Mouse (Mus musculus) intestine, embryonic 14.5 days (tissue): ENCODE data around the gene Rad51c. TPM values are rescaled to one million over a fixed set of nuclear protein-coding genes. Genes with fewer than 3 reads are reported as not detected.
"Not testable (repeated sequence)": the region's sequence is repeated elsewhere in the genome, so short reads cannot be mapped to it uniquely, and the experiment has no call there.

ENCODE experiments used
- ATAC-seq: fragments of 200-750 bp; cut with Nextera tagmentation; replicated peaks from 2 replicates; pipeline ENCODE4 v1.8.0; 2017; ENCODE audit warnings: low read depth, moderate number of reproducible peaks, moderate TSS enrichment, moderate library complexity; ENCODE audit not compliant: low FRiP score, low TSS enrichment
- DNase-seq: peaks from one replicate; pipeline ENCODE4 v3.0.0-alpha.2; 2018; ENCODE audit warnings: low spot score
- H3K27ac ChIP-seq: fragments of 300-500 bp; sonication (generic); 2 replicates; pipeline ENCODE4 v1.5.1; 2014; ENCODE audit warnings: low read depth, mild to moderate bottlenecking, control low read depth
- H3K27me3 ChIP-seq: fragments of 300-500 bp; sonication (generic); replicated peaks from 2 replicates; pipeline ENCODE4 v1.6.1; 2014; ENCODE audit warnings: low read length, control low read depth; ENCODE audit not compliant: control insufficient read depth, insufficient read depth
- H3K36me3 ChIP-seq: fragments of 300-500 bp; sonication (generic); 2 replicates; pipeline ENCODE4 v1.6.1; 2014; ENCODE audit warnings: low read length, control low read depth; ENCODE audit not compliant: control insufficient read depth, insufficient read depth
- H3K4me1 ChIP-seq: fragments of 300-500 bp; sonication (generic); replicated peaks from 2 replicates; pipeline ENCODE4 v1.6.1; 2014; ENCODE audit warnings: low read length, control low read depth, mixed read lengths; ENCODE audit not compliant: control insufficient read depth, insufficient read depth
- H3K4me2 ChIP-seq: fragments of 300-500 bp; sonication (generic); 2 replicates; pipeline ENCODE4 v1.6.1; 2014; ENCODE audit warnings: low read length
- H3K4me3 ChIP-seq: fragments of 300-500 bp; sonication (generic); 2 replicates; pipeline ENCODE4 v1.5.1; 2014; ENCODE audit warnings: low read depth, low read length, control low read depth, mixed read lengths
- H3K9ac ChIP-seq: fragments of 300-500 bp; sonication (generic); 2 replicates; pipeline ENCODE4 v1.6.1; 2014; ENCODE audit warnings: mild to moderate bottlenecking, low read length
- H3K9me3 ChIP-seq: fragments of 300-500 bp; sonication (generic); 2 replicates; pipeline ENCODE4 v1.6.1; 2016; ENCODE audit warnings: low read length, control low read depth; ENCODE audit not compliant: control insufficient read depth
- WGBS: fragments of 180-500 bp; shearing (Covaris S2); extraction: QIAGEN DNeasy Blood & Tissue Kit; methylation state at CpG from one replicate; pipeline ENCODE4 v1.1.7; 2014; 5-methylcytosine and 5-hydroxymethylcytosine counted together
- polyA plus RNA-seq: library from polyadenylated mRNA; unstranded; fragments of >200 nt; fragmentation: Nextera tagmentation; extraction: Ambion mirVana; gene quantifications from 2 replicates; pipeline ENCODE4 v1.2.1, GENCODE M21; 2014

The Rad51c gene
- polyA plus RNA-seq, 1 experiment from 2014 or later, result 6.8 TPM

GRCm38 (mm10) chr11:87427273-87428050 lies 22.7 kb upstream of the Rad51c start:
- 0 out of 2 replicates have a peak, but pooled peaks cover 3% of the 10 kb centered on the region for H3K4me1 ChIP-seq
- no peak overlapping the region for H3K9ac ChIP-seq
- WGBS, result 59% methylated on average over 1 of the region's 1 CpGs
- no peak overlapping the region for H3K4me2 ChIP-seq
- peak overlapping the region; percentile 23; the same call in 1 of the 2 replicates for H3K27ac ChIP-seq
- H3K9me3 ChIP-seq, result no peaks in the 10 kb centered on the region
- no peaks in the 10 kb centered on the region for H3K36me3 ChIP-seq
- no peak overlapping the region for H3K4me3 ChIP-seq
- ATAC-seq, result no peak
- H3K27me3 ChIP-seq, result no peaks in the 10 kb centered on the region
- DNase-seq, result no peak

GRCm38 (mm10) chr11:87426450-87427250 lies 21.9 kb upstream of the Rad51c start:
- H3K4me1 ChIP-seq, H3K9me3 ChIP-seq, H3K36me3 ChIP-seq, H3K27me3 ChIP-seq: not testable (repeated sequence)
- H3K9ac ChIP-seq, result peak overlapping the region; percentile 17
- ATAC-seq (peak; percentile 94), DNase-seq (peak; percentile 84)
- WGBS, result under 1% methylated on average over 22 of the region's 24 CpGs
- peak overlapping the region; percentile 77 for H3K27ac ChIP-seq
- H3K4me2 ChIP-seq, result peak overlapping the region; percentile 58
- peak overlapping the region; percentile 43 for H3K4me3 ChIP-seq

- H3K27ac ChIP-seq, result peak overlapping the region; percentile 77
- H3K4me3 ChIP-seq, result peak overlapping the region; percentile 43
- H3K36me3 ChIP-seq, result no peaks in the 10 kb centered on the region
- ATAC-seq (no peak), DNase-seq (no peak)
- 0 out of 2 replicates have a peak, but pooled peaks cover 3% of the 10 kb centered on the region for H3K4me1 ChIP-seq
- no peaks in the 10 kb centered on the region for H3K9me3 ChIP-seq
- under 1% methylated on average over 7 of the region's 7 CpGs for WGBS
- no peaks in the 10 kb centered on the region for H3K27me3 ChIP-seq
- peak overlapping the region; percentile 17 for H3K9ac ChIP-seq
- H3K4me2 ChIP-seq, result peak overlapping the region; percentile 58
Observed at GRCm38 (mm10) chr11:87426121-87426449, 21.3 kb upstream of the Rad51c start.

GRCm38 (mm10) chr11:87423551-87424325 lies 19.0 kb upstream of the Rad51c start:
- Histone ChIP-seq H3K4me1 (0 out of 2 replicates have a peak, but pooled peaks cover 3% of the 10 kb centered on the region), H3K9ac (no peak overlapping the region), H3K27me3 (no peaks in the 10 kb centered on the region), H3K36me3 (no peaks in the 10 kb centered on the region), H3K9me3 (no peaks in the 10 kb centered on the region), H3K4me3 (no peak overlapping the region), H3K4me2 (no peak overlapping the region), H3K27ac (peak overlapping the region; percentile 20; the same call in 1 of the 2 replicates)
- 43% methylated on average over 6 of the region's 6 CpGs for WGBS
- ATAC-seq (no peak), DNase-seq (peak; percentile 55)

GRCm38 (mm10) chr11:87422511-87423340 lies 18.0 kb upstream of the Rad51c start:
- Histone ChIP-seq H3K27me3 (no peaks in the 10 kb centered on the region), H3K9me3 (no peaks in the 10 kb centered on the region), H3K4me1 (0 out of 2 replicates have a peak, but pooled peaks cover 3% of the 10 kb centered on the region), H3K36me3 (no peaks in the 10 kb centered on the region), H3K27ac (peak overlapping the region; percentile 95), H3K4me3 (peak overlapping the region; percentile 39), H3K4me2 (peak overlapping the region; percentile 65), H3K9ac (peak overlapping the region; percentile 42)
- DNase-seq, result peak; percentile 79
- 1% methylated on average over 25 of the region's 26 CpGs for WGBS
- ATAC-seq, result peak; percentile 83

GRCm38 (mm10) chr11:87421760-87422201 lies 17.0 kb upstream of the Rad51c start:
- WGBS, result 8% methylated on average over 6 of the region's 6 CpGs
- Histone ChIP-seq H3K4me2 (peak overlapping the region; percentile 65), H3K9me3 (no peaks in the 10 kb centered on the region), H3K27me3 (no peaks in the 10 kb centered on the region), H3K4me1 (0 out of 2 replicates have a peak, but pooled peaks cover 3% of the 10 kb centered on the region), H3K27ac (peak overlapping the region; percentile 95), H3K4me3 (peak overlapping the region; percentile 39), H3K9ac (peak overlapping the region; percentile 42), H3K36me3 (no peaks in the 10 kb centered on the region)
- ATAC-seq (no peak), DNase-seq (peak; percentile 67)

- no peak overlapping the region for H3K4me2 ChIP-seq
- DNase-seq (no peak), ATAC-seq (no peak)
- no peaks in the 10 kb centered on the region for H3K9me3 ChIP-seq
- H3K4me1 ChIP-seq, result 0 out of 2 replicates have a peak, but pooled peaks cover 1% of the 10 kb centered on the region
- no peak overlapping the region for H3K4me3 ChIP-seq
- no peak overlapping the region for H3K9ac ChIP-seq
- H3K27me3 ChIP-seq, result no peaks in the 10 kb centered on the region
- H3K36me3 ChIP-seq, result no peaks in the 10 kb centered on the region
- H3K27ac ChIP-seq, result no peak overlapping the region
Observed at GRCm38 (mm10) chr11:87420861-87421260, 16.1 kb upstream of the Rad51c start.
